Mouse (Mus musculus) cerebellum, adult 18-20 months (tissue): ENCODE measurements around the gene Col6a3.

ENCODE experiments used
- DNase-seq, 2 experiments: peaks; one replicate each; pipeline ENCODE4 v3.0.0; 2021

The Col6a3 gene

DNA sequence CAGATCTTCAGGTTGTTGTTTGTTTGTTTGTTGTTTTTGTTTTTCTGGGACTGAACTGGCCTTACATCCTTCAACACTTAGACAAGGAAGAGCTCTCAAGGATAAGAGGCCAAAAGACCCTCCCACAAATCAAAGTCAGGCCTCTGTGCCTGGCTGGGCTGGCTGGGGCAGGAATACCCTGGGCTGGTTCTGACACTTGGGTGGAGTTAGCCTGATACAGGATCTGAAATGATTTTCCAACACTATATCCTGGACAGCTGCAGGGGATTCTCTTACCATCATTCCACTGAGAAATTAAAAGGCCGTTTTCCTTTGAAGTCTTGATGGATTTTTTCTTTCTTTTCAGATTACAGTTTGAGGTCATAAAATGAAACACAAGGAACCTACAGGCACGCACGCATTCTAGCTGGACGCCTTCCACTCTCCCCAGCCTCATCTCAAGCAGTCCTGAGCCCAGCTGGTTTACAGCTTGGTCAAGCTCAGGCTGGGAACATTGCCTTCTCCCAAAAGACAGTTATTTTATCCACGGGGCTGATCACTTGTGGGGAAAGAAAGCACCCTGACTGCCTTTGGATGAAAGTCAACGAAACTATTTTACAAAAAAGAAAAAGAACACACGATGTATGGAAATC lies 123.0 kb downstream of the Col6a3 start:
- no peak for DNase-seq

- no peak for DNase-seq
Measured at GRCm38 (mm10) chr1:90718826-90719550, 124.8 kb downstream of the Col6a3 start.

GRCm38 (mm10) chr1:90716258-90716657 lies 127.5 kb downstream of the Col6a3 start:
- DNase-seq, result no peak
